Mouse (Mus musculus): ENCODE data around the gene Tmprss7. TPM values are rescaled to one million over a fixed set of nuclear protein-coding genes. Genes with fewer than 3 reads are reported as not detected.

Gene Tmprss7
- total and polyA plus RNA-seq, 3 experiments, result not detected

- H3K79me2 ChIP-seq (replicated peaks; ENCODE audit: control insufficient read depth, extremely low read depth, insufficient read depth, poor library complexity, severe bottlenecking), result no peaks in the 10 kb centered on the region
- TF ChIP-seq TCF12 (IDR thresholded peaks at IDR 0.05; ENCODE audit: low read depth, low read length) (no peak), GABPA (IDR thresholded peaks at IDR 0.05; ENCODE audit: insufficient replicate concordance, low read depth, low read length) (no peak), IRF4 (IDR thresholded peaks at IDR 0.05; ENCODE audit: low read depth, low read length) (no peak), USF2 (conservative IDR thresholded peaks at IDR 0.05; ENCODE audit: low read depth, low read length) (no peak), JUN (IDR thresholded peaks at IDR 0.05; ENCODE audit: insufficient read depth, low read depth, low read length) (no peak), ZMIZ1 (IDR thresholded peaks at IDR 0.05; ENCODE audit: low read depth, low read length) (no peak), POLR2AphosphoS2 (IDR thresholded peaks at IDR 0.05; ENCODE audit: low read depth, low read length) (no peak), PAX5 (IDR thresholded peaks at IDR 0.05; ENCODE audit: low read length) (no peak), ELF1 (IDR thresholded peaks at IDR 0.05; ENCODE audit: low read depth, low read length) (no peak), MYC (IDR thresholded peaks at IDR 0.05; ENCODE audit: low read depth, low read length) (no peak), SMC3 (IDR thresholded peaks at IDR 0.05; ENCODE audit: low read depth, low read length) (no peak)
- DNase-seq (ENCODE audit: extremely low read depth), result no peak
- H3K9ac ChIP-seq (ENCODE audit: insufficient read depth, low read depth), result no peak overlapping the region
- peaks cover 2% of the 10 kb centered on the region for H3K9me3 ChIP-seq (replicated peaks; ENCODE audit: low read length)
- in situ Hi-C loops (cut with MboI; ENCODE audit: low pct_ligation_motif_present, low pct_unique_long_range_greater_than_20kb, low sequenced_read_pairs), result loop anchor here (25.0 kb wide), 1 partner anchor 332 kb away; no protein-coding TSS in a partner anchor
- dilution Hi-C loops (cut with MboI; ENCODE audit: extremely low pct_ligation_motif_present, extremely low pct_unique_long_range_greater_than_20kb, low sequenced_read_pairs), result no loop called here
- H3K27me3 ChIP-seq (replicated peaks), result no peaks in the 10 kb centered on the region
- no peak overlapping the region for H3K27ac ChIP-seq (ENCODE audit: insufficient read depth, low read depth)
- no peaks in the 10 kb centered on the region for H3K36me3 ChIP-seq (replicated peaks in 1 of 2; ENCODE audit: control insufficient read depth in 1 of 2, insufficient read depth in 1 of 2, low read length in 1 of 2)
- H3K4me2 ChIP-seq (ENCODE audit: insufficient read depth, low read depth, poor library complexity, severe bottlenecking), result no peak overlapping the region
- H3K4me3 ChIP-seq (replicated peaks in 1 of 3; ENCODE audit: low read depth in 2 of 3, low read length in 2 of 3, poor library complexity in 1 of 3), result no peak overlapping the region
- H3K4me1 ChIP-seq (ENCODE audit: control insufficient read depth in 1 of 2, insufficient read depth in 2 of 2), result peaks cover 9 to 32% of the 10 kb centered on the region in 2 experiments; a peak in 3 of 4 replicates
Observed at GRCm38 (mm10) chr16:45643944-45644343, 49.5 kb downstream of the Tmprss7 start.

- H3K4me1 ChIP-seq (ENCODE audit: control insufficient read depth in 1 of 2, insufficient read depth in 2 of 2), result peaks cover under 1 to 9% of the 10 kb centered on the region in 2 experiments; a peak in 2 of 4 replicates
- H3K27ac ChIP-seq (ENCODE audit: insufficient read depth, low read depth), result no peak overlapping the region
- no peaks in the 10 kb centered on the region for H3K27me3 ChIP-seq (replicated peaks)
- dilution Hi-C loops (cut with MboI; ENCODE audit: extremely low pct_ligation_motif_present, extremely low pct_unique_long_range_greater_than_20kb, low sequenced_read_pairs), result no loop called here
- H3K4me2 ChIP-seq (ENCODE audit: insufficient read depth, low read depth, poor library complexity, severe bottlenecking), result no peak overlapping the region
- DNase-seq (ENCODE audit: extremely low read depth), result no peak
- in situ Hi-C loops (cut with MboI; ENCODE audit: low pct_ligation_motif_present, low pct_unique_long_range_greater_than_20kb, low sequenced_read_pairs), result loop anchor here (25.0 kb wide), 1 partner anchor 329 kb away; no protein-coding TSS in a partner anchor
- H3K9me3 ChIP-seq (replicated peaks; ENCODE audit: low read length), result peaks cover 2% of the 10 kb centered on the region
- TF ChIP-seq ZNF384 (IDR thresholded peaks at IDR 0.05; ENCODE audit: low read depth, low read length) (no peak), MAX (IDR thresholded peaks at IDR 0.05; ENCODE audit: low read length) (no peak), CTCF (conservative IDR thresholded peaks at IDR 0.05 in 1 of 2, IDR thresholded peaks at IDR 0.05 in 1 of 2; ENCODE audit: low read depth in 2 of 2, low read length in 2 of 2) (no peak), ELF1 (IDR thresholded peaks at IDR 0.05; ENCODE audit: low read depth, low read length) (no peak), RCOR1 (conservative IDR thresholded peaks at IDR 0.05; ENCODE audit: low read depth, low read length) (no peak), MAFK (IDR thresholded peaks at IDR 0.05; ENCODE audit: insufficient replicate concordance, low read length) (no peak), USF1 (IDR thresholded peaks at IDR 0.05; ENCODE audit: low read depth, low read length) (no peak), MXI1 (IDR thresholded peaks at IDR 0.05; ENCODE audit: low read depth, low read length) (no peak), ZMIZ1 (IDR thresholded peaks at IDR 0.05; ENCODE audit: low read depth, low read length) (no peak), NRF1 (IDR thresholded peaks at IDR 0.05; ENCODE audit: low read depth, low read length) (no peak), BHLHE40 (IDR thresholded peaks at IDR 0.05; ENCODE audit: low read depth, low read length) (no peak), E2F4 (IDR thresholded peaks at IDR 0.05; ENCODE audit: insufficient replicate concordance, low read depth, low read length) (no peak), MAZ (IDR thresholded peaks at IDR 0.05; ENCODE audit: low read depth, low read length) (no peak), SIN3A (IDR thresholded peaks at IDR 0.05; ENCODE audit: low read length) (no peak), PAX5 (IDR thresholded peaks at IDR 0.05; ENCODE audit: low read length) (no peak), TBP (conservative IDR thresholded peaks at IDR 0.05; ENCODE audit: low read depth, low read length) (no peak), POLR2AphosphoS2 (IDR thresholded peaks at IDR 0.05; ENCODE audit: low read depth, low read length) (no peak), ETS1 (conservative IDR thresholded peaks at IDR 0.05; ENCODE audit: low read depth, low read length) (no peak)
- no peak overlapping the region for H3K4me3 ChIP-seq (replicated peaks in 1 of 3; ENCODE audit: low read depth in 2 of 3, low read length in 2 of 3, poor library complexity in 1 of 3)
- H3K36me3 ChIP-seq (replicated peaks in 1 of 2; ENCODE audit: control insufficient read depth in 1 of 2, insufficient read depth in 1 of 2, low read length in 1 of 2), result no peaks in the 10 kb centered on the region
- H3K9ac ChIP-seq (ENCODE audit: insufficient read depth, low read depth), result no peak overlapping the region
- H3K79me2 ChIP-seq (replicated peaks; ENCODE audit: control insufficient read depth, extremely low read depth, insufficient read depth, poor library complexity, severe bottlenecking), result no peaks in the 10 kb centered on the region
Observed at GRCm38 (mm10) chr16:45641301-45641700, 52.2 kb downstream of the Tmprss7 start.

Data from CH12.LX (cell line).